18 mouse cellular contexts compared by ENCODE assay signal in genomic region chr4:133435921-133436320, GRCm38 (mm10). TPM values are rescaled to one million over a fixed set of nuclear protein-coding genes. Genes with fewer than 3 reads are reported as not detected.
"Had no signal": no experiment of that assay in that cellular context is flagged by ENCODE, and none has a peak within 500 bp of the region (broad histone marks: within the 10 kb centered on the region; RNA-seq: fewer than 3 reads in every experiment).

No protein-coding gene starts in this region.

- H3K36me3 ChIP-seq: neural tube, embryonic 12.5 days; neural tube, embryonic 13.5 days; neural tube, embryonic 15.5 days; stomach, embryonic 15.5 days had no signal

- H3K4me3 ChIP-seq: neural tube, embryonic 12.5 days; neural tube, embryonic 13.5 days; neural tube, embryonic 15.5 days; stomach, embryonic 15.5 days had no signal

- H3K27ac ChIP-seq: neural tube, embryonic 12.5 days; neural tube, embryonic 13.5 days; neural tube, embryonic 15.5 days; stomach, embryonic 15.5 days; stomach, postnatal 0 days had no signal

- H3K27me3 ChIP-seq: neural tube, embryonic 12.5 days; neural tube, embryonic 13.5 days; neural tube, embryonic 15.5 days; stomach, embryonic 15.5 days had no signal

- DNase-seq: retina, postnatal 1 day; right cerebral cortex, adult 18-20 months; right cerebral cortex, postnatal 14 days; right cerebral cortex, postnatal 25 days; right cerebral cortex, postnatal 4 days; spleen, adult 18-20 months; thymus, adult 18-20 months; thymus, adult 2 months; thymus, postnatal 14 days; thymus, postnatal 25 days; thymus, postnatal 36 days; thymus, postnatal 4 days had no signal

- H3K9ac ChIP-seq: neural tube, embryonic 12.5 days; neural tube, embryonic 13.5 days; neural tube, embryonic 15.5 days; stomach, embryonic 15.5 days had no signal

RNA-seq across cellular contexts. Expression of gene Tent5b, which starts 44.0 kb away (rescaled TPM):
- polyA plus RNA-seq: neural tube, embryonic 14.5 days had no signal
